Mouse (Mus musculus): Measurements from ENCODE around the gene Camta2.

- TF ChIP-seq CTCF (IDR thresholded peaks at IDR 0.05; ENCODE audit: low read depth) (no peak), EP300 (optimal IDR thresholded peaks at IDR 0.05) (no peak)
These were observed 46.7 kb downstream of the Camta2 start for GRCm38 (mm10) chr11:70641241-70641640.
